Mouse (Mus musculus): ENCODE measurements at regions not wholly inside any gene's neighbourhood (a gene's known extent, or its start where the extent isn't known, plus 50 kb on each side); places are given as distances from the start of the nearest gene placed in this dataset.

GRCm38 (mm10) chr1:183553219-183553618, 135.2 kb downstream of the Hhipl2 start:
- H3K4me2 ChIP-seq (replicated peaks): no peak overlapping the region
- H3K4me1 ChIP-seq (replicated peaks): peaks cover 4% of the 10 kb centered on the region; the same call in 1 of the 2 replicates
- no peak overlapping the region for H3K9ac ChIP-seq (replicated peaks)
- no peak overlapping the region for H3K27ac ChIP-seq
- no peaks in the 10 kb centered on the region for H3K27me3 ChIP-seq
- no peak overlapping the region for H3K4me3 ChIP-seq (replicated peaks)
- no peak for ATAC-seq
- 88% methylated on average over 8 of the region's 8 CpGs for WGBS
- no peaks in the 10 kb centered on the region for H3K9me3 ChIP-seq
- H3K36me3 ChIP-seq: no peaks in the 10 kb centered on the region

GRCm38 (mm10) chr1:183562853-183563252, 144.8 kb downstream of the Hhipl2 start:
- H3K4me3 ChIP-seq (replicated peaks): no peak overlapping the region
- WGBS: 78% methylated on average over 3 of the region's 3 CpGs
- ATAC-seq: no peak
- H3K4me2 ChIP-seq (replicated peaks): no peak overlapping the region
- no peak overlapping the region for H3K27ac ChIP-seq
- 0 out of 2 replicates have a peak, but pooled peaks cover 5% of the 10 kb centered on the region for H3K4me1 ChIP-seq (replicated peaks)
- H3K9ac ChIP-seq (replicated peaks): no peak overlapping the region
- H3K27me3 ChIP-seq: no peaks in the 10 kb centered on the region
- H3K36me3 ChIP-seq: no peaks in the 10 kb centered on the region
- H3K9me3 ChIP-seq: no peaks in the 10 kb centered on the region

- Histone ChIP-seq H3K4me3 (replicated peaks) (no peak overlapping the region), H3K36me3 (no peaks in the 10 kb centered on the region), H3K4me2 (replicated peaks) (no peak overlapping the region), H3K27ac (no peak overlapping the region), H3K27me3 (no peaks in the 10 kb centered on the region), H3K9ac (replicated peaks) (no peak overlapping the region), H3K4me1 (replicated peaks) (no peaks in the 10 kb centered on the region), H3K9me3 (no peaks in the 10 kb centered on the region)
- 54% methylated on average over 10 of the region's 10 CpGs for WGBS
- no peak for ATAC-seq
These were observed 155.9 kb downstream of the Hhipl2 start for GRCm38 (mm10) chr1:183573621-183574585.

GRCm38 (mm10) chr1:183584861-183585260, 166.8 kb downstream of the Hhipl2 start:
- WGBS: 77% methylated on average over 6 of the region's 6 CpGs
- Histone ChIP-seq H3K4me2 (replicated peaks) (no peak overlapping the region), H3K27ac (no peak overlapping the region), H3K4me3 (replicated peaks) (no peak overlapping the region), H3K27me3 (no peaks in the 10 kb centered on the region), H3K9ac (replicated peaks) (no peak overlapping the region), H3K4me1 (replicated peaks) (no peaks in the 10 kb centered on the region), H3K9me3 (no peaks in the 10 kb centered on the region), H3K36me3 (no peaks in the 10 kb centered on the region)
- no peak for ATAC-seq

GRCm38 (mm10) chr1:183586406-183586805, 168.4 kb downstream of the Hhipl2 start:
- Histone ChIP-seq H3K36me3 (no peaks in the 10 kb centered on the region), H3K27me3 (no peaks in the 10 kb centered on the region), H3K4me3 (replicated peaks) (no peak overlapping the region), H3K4me1 (replicated peaks) (no peaks in the 10 kb centered on the region), H3K27ac (no peak overlapping the region), H3K9me3 (no peaks in the 10 kb centered on the region), H3K9ac (replicated peaks) (no peak overlapping the region), H3K4me2 (replicated peaks) (no peak overlapping the region)
- WGBS: 85% methylated on average over 4 of the region's 4 CpGs
- no peak for ATAC-seq

GRCm38 (mm10) chr1:183595306-183595705, 177.3 kb downstream of the Hhipl2 start:
- no peaks in the 10 kb centered on the region for H3K4me1 ChIP-seq (replicated peaks)
- no peak overlapping the region for H3K4me3 ChIP-seq (replicated peaks)
- no peak overlapping the region for H3K9ac ChIP-seq (replicated peaks)
- ATAC-seq: no peak
- H3K9me3 ChIP-seq: no peaks in the 10 kb centered on the region
- no peak overlapping the region for H3K4me2 ChIP-seq (replicated peaks)
- H3K27me3 ChIP-seq: no peaks in the 10 kb centered on the region
- 61% methylated on average over 5 of the region's 5 CpGs for WGBS
- no peaks in the 10 kb centered on the region for H3K36me3 ChIP-seq
- no peak overlapping the region for H3K27ac ChIP-seq

- ATAC-seq: no peak
- H3K4me1 ChIP-seq (replicated peaks): no peaks in the 10 kb centered on the region
- H3K9ac ChIP-seq (replicated peaks): no peak overlapping the region
- H3K4me2 ChIP-seq (replicated peaks): no peak overlapping the region
- no peaks in the 10 kb centered on the region for H3K27me3 ChIP-seq
- WGBS: 90% methylated on average over 8 of the region's 8 CpGs
- H3K27ac ChIP-seq: no peak overlapping the region
- no peak overlapping the region for H3K4me3 ChIP-seq (replicated peaks)
- no peaks in the 10 kb centered on the region for H3K9me3 ChIP-seq
- no peaks in the 10 kb centered on the region for H3K36me3 ChIP-seq
These were observed 182.5 kb downstream of the Hhipl2 start for GRCm38 (mm10) chr1:183600466-183600865.

GRCm38 (mm10) chr1:183611966-183612694, 194.1 kb downstream of the Hhipl2 start:
- ATAC-seq: no peak
- Histone ChIP-seq H3K27ac (no peak overlapping the region), H3K4me1 (replicated peaks) (peaks cover 4% of the 10 kb centered on the region; the same call in 1 of the 2 replicates), H3K9me3 (no peaks in the 10 kb centered on the region), H3K9ac (replicated peaks) (no peak overlapping the region), H3K27me3 (no peaks in the 10 kb centered on the region), H3K4me2 (replicated peaks) (no peak overlapping the region), H3K4me3 (replicated peaks) (no peak overlapping the region), H3K36me3 (no peaks in the 10 kb centered on the region)
- WGBS: 83% methylated on average over 8 of the region's 8 CpGs

GRCm38 (mm10) chr1:183619451-183620059, 201.5 kb downstream of the Hhipl2 start:
- WGBS: 80% methylated on average over 9 of the region's 9 CpGs
- no peak for ATAC-seq
- no peak overlapping the region for H3K27ac ChIP-seq
- H3K9ac ChIP-seq (replicated peaks): no peak overlapping the region
- no peaks in the 10 kb centered on the region for H3K4me1 ChIP-seq (replicated peaks)
- no peaks in the 10 kb centered on the region for H3K27me3 ChIP-seq
- H3K9me3 ChIP-seq: no peaks in the 10 kb centered on the region
- no peaks in the 10 kb centered on the region for H3K36me3 ChIP-seq
- H3K4me2 ChIP-seq (replicated peaks): no peak overlapping the region
- no peak overlapping the region for H3K4me3 ChIP-seq (replicated peaks)

- Histone ChIP-seq H3K36me3 (no peaks in the 10 kb centered on the region), H3K9ac (replicated peaks) (no peak overlapping the region), H3K4me1 (replicated peaks) (no peaks in the 10 kb centered on the region), H3K27ac (no peak overlapping the region), H3K4me2 (replicated peaks) (no peak overlapping the region), H3K9me3 (no peaks in the 10 kb centered on the region), H3K4me3 (replicated peaks) (no peak overlapping the region), H3K27me3 (no peaks in the 10 kb centered on the region)
- no peak for ATAC-seq
- WGBS: 63% methylated on average over 4 of the region's 4 CpGs
These were observed 204.3 kb downstream of the Hhipl2 start for GRCm38 (mm10) chr1:183622341-183622740.

- Histone ChIP-seq H3K36me3 (no peaks in the 10 kb centered on the region), H3K9ac (replicated peaks) (no peak overlapping the region), H3K9me3 (no peaks in the 10 kb centered on the region), H3K4me3 (replicated peaks) (no peak overlapping the region), H3K27me3 (no peaks in the 10 kb centered on the region), H3K4me2 (replicated peaks) (no peak overlapping the region), H3K27ac (no peak overlapping the region), H3K4me1 (replicated peaks) (no peaks in the 10 kb centered on the region)
- WGBS: 48% methylated on average over 1 of the region's 1 CpGs
- no peak for ATAC-seq
These were observed 206.3 kb downstream of the Hhipl2 start for GRCm38 (mm10) chr1:183624266-183624665.

GRCm38 (mm10) chr1:183633810-183634209, 215.8 kb downstream of the Hhipl2 start:
- WGBS: 83% methylated on average over 6 of the region's 6 CpGs
- no peaks in the 10 kb centered on the region for H3K4me1 ChIP-seq (replicated peaks)
- no peak overlapping the region for H3K27ac ChIP-seq
- H3K9me3 ChIP-seq: no peaks in the 10 kb centered on the region
- H3K9ac ChIP-seq (replicated peaks): no peak overlapping the region
- H3K27me3 ChIP-seq: no peaks in the 10 kb centered on the region
- no peak overlapping the region for H3K4me3 ChIP-seq (replicated peaks)
- H3K4me2 ChIP-seq (replicated peaks): no peak overlapping the region
- H3K36me3 ChIP-seq: no peaks in the 10 kb centered on the region
- no peak for ATAC-seq
